Mouse (Mus musculus) right cerebral cortex, postnatal 4 days (tissue): ENCODE data around the gene Rapgef3.

Experiments
- DNase-seq: peaks from one replicate; pipeline ENCODE4 v3.0.0-alpha.2; 2022

Gene Rapgef3

GRCm38 (mm10) chr15:97791126-97791700, 23.4 kb upstream of the Rapgef3 start:
- DNase-seq = no peak

GRCm38 (mm10) chr15:97789761-97790505, 22.2 kb upstream of the Rapgef3 start:
- DNase-seq = peak; percentile 80

GRCm38 (mm10) chr15:97788821-97789220, 21.0 kb upstream of the Rapgef3 start:
- DNase-seq = no peak

GRCm38 (mm10) chr15:97787799-97788667, 20.3 kb upstream of the Rapgef3 start:
- DNase-seq = no peak

- DNase-seq = no peak
Measured at GRCm38 (mm10) chr15:97787148-97787798, 19.5 kb upstream of the Rapgef3 start.

GRCm38 (mm10) chr15:97786412-97787112, 18.8 kb upstream of the Rapgef3 start:
- no peak for DNase-seq

- no peak for DNase-seq
Measured at GRCm38 (mm10) chr15:97785731-97786411, 18.1 kb upstream of the Rapgef3 start.

- no peak for DNase-seq
Measured at GRCm38 (mm10) chr15:97784561-97785161, 16.9 kb upstream of the Rapgef3 start.

GRCm38 (mm10) chr15:97784092-97784559, 16.4 kb upstream of the Rapgef3 start:
- DNase-seq = peak; percentile 90

GRCm38 (mm10) chr15:97782749-97783105, 15.0 kb upstream of the Rapgef3 start:
- DNase-seq = peak; percentile 73

- no peak for DNase-seq
Measured at GRCm38 (mm10) chr15:97781961-97782748, 14.4 kb upstream of the Rapgef3 start.

GRCm38 (mm10) chr15:97780611-97781031, 12.8 kb upstream of the Rapgef3 start:
- DNase-seq = no peak

- no peak for DNase-seq
Measured at GRCm38 (mm10) chr15:97779576-97779975, 11.8 kb upstream of the Rapgef3 start.

GRCm38 (mm10) chr15:97778311-97779098, 10.7 kb upstream of the Rapgef3 start, which contains the start of gene Slc48a1:
Gene Slc48a1 (plus strand): TSS chr15:97778520.
- DNase-seq = no peak

- no peak for DNase-seq
Measured at GRCm38 (mm10) chr15:97776919-97777318, 9.1 kb upstream of the Rapgef3 start.

- peak; percentile 73 for DNase-seq
Measured at GRCm38 (mm10) chr15:97776514-97776913, 8.7 kb upstream of the Rapgef3 start.

GRCm38 (mm10) chr15:97773961-97774370, 6.2 kb upstream of the Rapgef3 start:
- no peak for DNase-seq

- no peak for DNase-seq
Measured at GRCm38 (mm10) chr15:97773108-97773507, 5.3 kb upstream of the Rapgef3 start.

- DNase-seq = no peak
Measured at GRCm38 (mm10) chr15:97770280-97770679, 2.5 kb upstream of the Rapgef3 start.
